Mouse (Mus musculus): ENCODE results near the gene Dach1. TPM values are rescaled to one million over a fixed set of nuclear protein-coding genes. Genes with fewer than 3 reads are reported as not detected.
A peak's percentile ranks its signal among the peaks of the same experiment; 100 is the strongest.

The Dach1 gene
- polyA plus RNA-seq, 1 experiment from 2014 or later: 7.7 TPM

DNA sequence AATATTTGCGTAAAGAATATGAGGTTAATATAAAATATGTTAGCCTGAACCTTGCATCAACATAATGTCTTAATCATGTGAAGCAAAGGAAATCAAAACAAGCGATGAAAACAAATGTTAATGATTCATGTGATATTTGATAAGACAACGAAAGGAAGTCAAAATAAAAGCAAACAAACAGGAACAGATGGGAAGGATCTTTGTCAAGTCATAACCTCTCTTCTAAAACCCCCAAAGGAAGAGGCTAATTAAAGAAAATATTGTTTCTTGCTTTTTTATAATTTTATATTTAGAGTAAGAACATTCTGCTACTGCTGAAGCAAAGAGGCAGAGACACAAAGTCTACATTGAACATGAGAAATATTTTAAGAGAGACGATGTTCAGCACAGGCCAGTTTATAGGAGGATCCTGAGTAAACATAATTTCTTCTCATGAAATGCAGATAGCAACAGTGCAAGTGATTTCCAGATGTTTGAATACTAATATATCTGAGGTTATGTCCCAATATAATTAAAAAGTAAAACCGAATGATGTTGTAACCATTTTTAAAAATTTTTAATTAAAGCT is 374.1 kb downstream of the Dach1 start:
- no peaks in the 10 kb centered on the region for H3K36me3 ChIP-seq
- H3K27ac ChIP-seq: no peak overlapping the region
- no peak overlapping the region for H3K4me3 ChIP-seq
- H3K27me3 ChIP-seq: no peaks in the 10 kb centered on the region
- H3K9ac ChIP-seq: no peak overlapping the region
- H3K4me2 ChIP-seq: no peak overlapping the region
- H3K4me1 ChIP-seq: no peaks in the 10 kb centered on the region
- peak; percentile 62; the same call in 1 of the 2 replicates for ATAC-seq (ENCODE audit: borderline replicate concordance, extremely low read depth, low FRiP score, low TSS enrichment)
- WGBS: 45% methylated on average over 5 of the region's 5 CpGs
- no peaks in the 10 kb centered on the region for H3K9me3 ChIP-seq

DNA sequence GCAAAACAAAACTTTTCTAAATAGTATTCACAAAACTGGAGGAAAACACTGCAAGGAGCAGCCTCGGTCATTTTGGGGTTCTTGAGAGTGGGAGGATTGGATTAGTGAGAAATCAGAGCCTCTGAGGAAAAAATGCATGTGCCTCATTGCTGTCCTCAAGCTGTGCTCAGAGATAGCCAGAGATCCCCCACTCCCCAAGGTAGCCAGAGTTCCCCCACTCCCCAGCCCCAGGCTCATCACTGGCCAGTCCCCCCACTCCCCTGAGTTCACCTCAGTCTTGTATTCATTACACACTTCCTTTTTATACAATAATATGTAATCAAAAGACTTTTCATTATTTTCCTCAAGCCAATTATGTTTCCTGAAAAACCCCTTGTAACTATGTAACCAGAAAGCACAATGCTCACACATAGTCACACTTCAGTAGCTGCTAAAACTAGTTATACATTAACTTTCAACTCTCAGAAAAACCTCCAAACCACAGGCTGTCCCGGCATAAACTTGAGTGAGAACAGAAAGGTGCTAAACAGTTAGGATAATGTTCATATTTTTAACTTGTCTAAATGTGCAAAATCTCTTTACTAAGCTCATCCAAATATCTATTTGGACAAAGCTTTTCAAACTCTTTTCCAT is 395.3 kb downstream of the Dach1 start:
- 73% methylated on average over 2 of the region's 2 CpGs for WGBS
- no peaks in the 10 kb centered on the region for H3K27me3 ChIP-seq
- H3K4me2 ChIP-seq: no peak overlapping the region
- no peaks in the 10 kb centered on the region for H3K4me1 ChIP-seq
- H3K9ac ChIP-seq: no peak overlapping the region
- H3K36me3 ChIP-seq: no peaks in the 10 kb centered on the region
- no peak overlapping the region for H3K4me3 ChIP-seq
- H3K27ac ChIP-seq: no peak overlapping the region
- H3K9me3 ChIP-seq: peaks cover 7% of the 10 kb centered on the region; the same call in 1 of the 2 replicates
- ATAC-seq (ENCODE audit: borderline replicate concordance, extremely low read depth, low FRiP score, low TSS enrichment): no peak

DNA sequence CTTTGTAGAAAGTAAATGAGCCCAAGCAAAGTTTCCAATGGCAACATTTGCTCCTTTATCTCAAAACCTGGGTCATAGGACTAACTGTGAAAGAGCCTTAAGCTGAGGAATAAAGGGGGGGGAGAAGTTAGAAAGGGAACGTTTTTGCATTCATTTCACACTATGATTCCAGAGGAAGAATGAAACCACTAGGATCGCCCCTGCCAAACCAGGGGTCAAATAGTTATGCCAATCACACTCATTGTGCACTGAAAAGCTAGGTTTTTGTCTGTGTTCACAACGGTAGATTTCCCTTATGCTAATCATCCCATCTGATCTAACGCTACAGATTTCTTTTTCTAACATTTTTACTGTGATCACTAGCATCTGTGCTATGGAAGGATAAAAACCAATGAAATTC is 415.2 kb downstream of the Dach1 start:
- H3K9ac ChIP-seq: no peak overlapping the region
- no peak overlapping the region for H3K4me3 ChIP-seq
- ATAC-seq (ENCODE audit: borderline replicate concordance, extremely low read depth, low FRiP score, low TSS enrichment): no peak
- H3K9me3 ChIP-seq: no peaks in the 10 kb centered on the region
- H3K4me2 ChIP-seq: no peak overlapping the region
- H3K4me1 ChIP-seq: no peaks in the 10 kb centered on the region
- H3K27ac ChIP-seq: no peak overlapping the region
- H3K36me3 ChIP-seq: no peaks in the 10 kb centered on the region
- H3K27me3 ChIP-seq: no peaks in the 10 kb centered on the region
- 78% methylated on average over 4 of the region's 4 CpGs for WGBS

DNA sequence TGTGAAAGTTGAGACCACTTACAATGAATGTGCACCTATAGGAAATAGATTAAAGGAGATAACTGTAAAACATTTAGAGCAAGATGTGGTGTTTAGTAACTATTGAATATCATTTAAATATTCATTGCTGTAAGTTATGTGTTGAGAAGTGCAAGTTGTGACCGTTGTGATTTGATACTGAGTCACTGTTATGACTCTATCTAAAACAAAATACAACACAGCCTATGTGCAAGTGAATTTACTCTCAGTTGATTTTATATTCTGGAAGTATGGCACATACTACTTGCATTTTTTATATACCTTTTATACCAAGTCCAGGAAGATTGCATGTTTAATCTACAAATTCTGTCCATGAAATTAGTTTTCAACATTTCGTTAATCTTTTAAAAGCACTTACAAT is 415.6 kb downstream of the Dach1 start:
- no peak overlapping the region for H3K27ac ChIP-seq
- H3K4me1 ChIP-seq: no peaks in the 10 kb centered on the region
- H3K4me3 ChIP-seq: no peak overlapping the region
- 87% methylated on average over 2 of the region's 2 CpGs for WGBS
- ATAC-seq (ENCODE audit: borderline replicate concordance, extremely low read depth, low FRiP score, low TSS enrichment): no peak
- no peak overlapping the region for H3K9ac ChIP-seq
- H3K36me3 ChIP-seq: no peaks in the 10 kb centered on the region
- H3K27me3 ChIP-seq: no peaks in the 10 kb centered on the region
- H3K4me2 ChIP-seq: no peak overlapping the region
- no peaks in the 10 kb centered on the region for H3K9me3 ChIP-seq

DNA sequence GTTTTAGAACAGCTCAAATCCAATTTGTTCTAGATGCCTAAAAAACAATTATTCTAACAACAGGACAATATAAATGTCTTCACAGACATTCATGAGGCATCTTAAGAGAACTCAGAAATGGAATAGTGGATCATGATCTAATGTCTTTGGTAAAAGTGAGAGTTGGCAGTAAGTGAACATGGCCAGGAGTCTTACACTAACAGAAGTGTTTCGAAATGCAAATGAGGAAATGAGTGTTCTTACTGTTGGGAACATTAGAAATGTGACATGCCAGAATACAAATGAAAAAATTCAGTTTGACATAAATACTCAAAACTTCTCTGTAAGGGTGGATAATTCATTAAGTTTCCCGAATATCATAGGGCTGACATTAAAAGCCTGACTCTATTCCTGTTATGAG is 426.3 kb downstream of the Dach1 start:
- H3K4me1 ChIP-seq: no peaks in the 10 kb centered on the region
- no peak overlapping the region for H3K4me3 ChIP-seq
- no peaks in the 10 kb centered on the region for H3K27me3 ChIP-seq
- WGBS: 73% methylated on average over 2 of the region's 2 CpGs
- H3K9ac ChIP-seq: no peak overlapping the region
- no peaks in the 10 kb centered on the region for H3K9me3 ChIP-seq
- H3K27ac ChIP-seq: no peak overlapping the region
- ATAC-seq (ENCODE audit: borderline replicate concordance, extremely low read depth, low FRiP score, low TSS enrichment): no peak
- H3K36me3 ChIP-seq: no peaks in the 10 kb centered on the region
- no peak overlapping the region for H3K4me2 ChIP-seq

DNA sequence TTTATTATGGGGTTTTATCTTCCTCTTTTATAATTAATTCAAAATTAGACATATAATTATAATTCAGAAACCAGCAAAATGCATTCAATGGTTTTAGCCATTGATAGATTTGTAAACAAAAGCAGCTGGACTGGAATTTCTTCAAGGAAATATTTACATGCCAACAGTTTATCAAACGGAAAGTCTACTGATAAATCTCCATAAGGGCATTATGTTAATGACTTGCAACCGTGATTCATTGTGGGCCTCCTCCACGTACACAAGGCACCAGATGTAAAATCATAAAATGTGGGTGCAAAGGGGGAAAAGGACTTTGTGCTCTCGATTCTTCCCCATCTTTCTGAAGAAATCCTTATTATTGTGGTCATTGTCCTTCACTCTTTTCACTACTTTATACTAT is 426.8 kb downstream of the Dach1 start:
- Histone ChIP-seq H3K27me3 (no peaks in the 10 kb centered on the region), H3K9me3 (no peaks in the 10 kb centered on the region), H3K36me3 (no peaks in the 10 kb centered on the region), H3K4me3 (no peak overlapping the region), H3K4me2 (no peak overlapping the region), H3K27ac (no peak overlapping the region), H3K4me1 (no peaks in the 10 kb centered on the region), H3K9ac (no peak overlapping the region)
- 39% methylated on average over 4 of the region's 4 CpGs for WGBS
- peak; percentile 59; the same call in 1 of the 2 replicates for ATAC-seq (ENCODE audit: borderline replicate concordance, extremely low read depth, low FRiP score, low TSS enrichment)

All from lung, embryonic 15.5 days (tissue).